Mouse (Mus musculus): Measurements from ENCODE around the gene Plcxd2. TPM values are rescaled to one million over a fixed set of nuclear protein-coding genes. Genes with fewer than 3 reads are reported as not detected.

Gene Plcxd2
- 10 to 100 TPM; 74.9 to 81.2 TPM for total RNA-seq (2021)

GRCm38 (mm10) chr16:46010153-46010905 lies at the start of gene Plcxd2:
Gene Plcxd2 (minus strand): TSS chr16:46010218.
- intact Hi-C loops (cut with DNase I): no loop called here
- peak; percentile 93 for DNase-seq (ENCODE audit: low spot score in 2 of 2)

- intact Hi-C loops (cut with DNase I): no loop called here
- no peak for DNase-seq (ENCODE audit: low spot score in 2 of 2)
These were observed 36.9 kb upstream of the Plcxd2 start for GRCm38 (mm10) chr16:46046906-46047305.

- no peak for DNase-seq (ENCODE audit: low spot score in 2 of 2)
- intact Hi-C loops (cut with DNase I): no loop called here
These were observed 26.2 kb upstream of the Plcxd2 start for GRCm38 (mm10) chr16:46036261-46036660.

- DNase-seq (ENCODE audit: low spot score in 2 of 2): no peak
- intact Hi-C loops (cut with DNase I): no loop called here
These were observed 23.9 kb upstream of the Plcxd2 start for GRCm38 (mm10) chr16:46033896-46034295.

GRCm38 (mm10) chr16:46022958-46023491 lies 13.0 kb upstream of the Plcxd2 start:
- intact Hi-C loops (cut with DNase I): loop anchor here (2.0 to 10.0 kb wide), 3 partner anchors 32 to 266 kb away; no protein-coding TSS in a partner anchor
- no peak for DNase-seq (ENCODE audit: low spot score in 2 of 2)

GRCm38 (mm10) chr16:46022189-46022928 lies 12.3 kb upstream of the Plcxd2 start:
- intact Hi-C loops (cut with DNase I): loop anchor here (2.0 to 10.0 kb wide), 3 partner anchors 32 to 265 kb away; no protein-coding TSS in a partner anchor
- DNase-seq (ENCODE audit: low spot score in 2 of 2): peak; percentile 48 to 66

- DNase-seq (ENCODE audit: low spot score in 2 of 2): no peak
- intact Hi-C loops (cut with DNase I): loop anchor here (5.0 to 10.0 kb wide), 2 partner anchors 47 to 264 kb away; no protein-coding TSS in a partner anchor
These were observed 11.3 kb upstream of the Plcxd2 start for GRCm38 (mm10) chr16:46021302-46021701.

GRCm38 (mm10) chr16:46020396-46020795 lies 10.4 kb upstream of the Plcxd2 start:
- no peak for DNase-seq (ENCODE audit: low spot score in 2 of 2)
- intact Hi-C loops (cut with DNase I): loop anchor here (5.0 to 10.0 kb wide), 2 partner anchors 46 to 263 kb away; no protein-coding TSS in a partner anchor

- intact Hi-C loops (cut with DNase I): loop anchor here (5.0 to 10.0 kb wide), 2 partner anchors 45 to 262 kb away; no protein-coding TSS in a partner anchor
- DNase-seq (ENCODE audit: low spot score in 2 of 2): no peak
These were observed 9.8 kb upstream of the Plcxd2 start for GRCm38 (mm10) chr16:46019799-46020198.

GRCm38 (mm10) chr16:46019359-46019758 lies 9.3 kb upstream of the Plcxd2 start:
- intact Hi-C loops (cut with DNase I): no loop called here
- DNase-seq (ENCODE audit: low spot score in 2 of 2): no peak

GRCm38 (mm10) chr16:46011696-46012095 lies 1.7 kb upstream of the Plcxd2 start:
- intact Hi-C loops (cut with DNase I): no loop called here
- no peak for DNase-seq (ENCODE audit: low spot score in 2 of 2)

- DNase-seq (ENCODE audit: low spot score in 2 of 2): no peak
- intact Hi-C loops (cut with DNase I): no loop called here
These were observed 845 bp upstream of the Plcxd2 start for GRCm38 (mm10) chr16:46010906-46011220.

- no peak for DNase-seq (ENCODE audit: low spot score in 2 of 2)
- intact Hi-C loops (cut with DNase I): no loop called here
These were observed 301 bp downstream of the Plcxd2 start for GRCm38 (mm10) chr16:46009717-46010116.

- intact Hi-C loops (cut with DNase I): no loop called here
- no peak for DNase-seq (ENCODE audit: low spot score in 2 of 2)
These were observed 1.3 kb downstream of the Plcxd2 start for GRCm38 (mm10) chr16:46008766-46009165.

GRCm38 (mm10) chr16:46008036-46008605 lies 1.9 kb downstream of the Plcxd2 start:
- no peak for DNase-seq (ENCODE audit: low spot score in 2 of 2)
- intact Hi-C loops (cut with DNase I): no loop called here

- intact Hi-C loops (cut with DNase I): no loop called here
- DNase-seq (ENCODE audit: low spot score in 2 of 2): no peak
These were observed 3.8 kb downstream of the Plcxd2 start for GRCm38 (mm10) chr16:46006261-46006660.

- intact Hi-C loops (cut with DNase I): no loop called here
- no peak for DNase-seq (ENCODE audit: low spot score in 2 of 2)
These were observed 8.4 kb downstream of the Plcxd2 start for GRCm38 (mm10) chr16:46001550-46002166.

- intact Hi-C loops (cut with DNase I): no loop called here
These were observed 9.0 kb downstream of the Plcxd2 start for GRCm38 (mm10) chr16:46000976-46001375.

GRCm38 (mm10) chr16:45999374-46000191 lies 10.4 kb downstream of the Plcxd2 start:
- DNase-seq (ENCODE audit: low spot score in 2 of 2): no peak
- intact Hi-C loops (cut with DNase I): loop anchor here (10.0 kb wide), 1 partner anchor 95 kb away; no protein-coding TSS in a partner anchor

More at GRCm38 (mm10) chr16:46000976-46001375, 9.0 kb downstream of the Plcxd2 start:
- no peak for DNase-seq (ENCODE audit: low spot score in 2 of 2)
